Mouse (Mus musculus): ENCODE data around the gene Rrp7a. TPM values are rescaled to one million over a fixed set of nuclear protein-coding genes. Genes with fewer than 3 reads are reported as not detected.

The Rrp7a gene
- polyA plus RNA-seq, 1 experiment from 2014 or later: 76.2 TPM

DNA sequence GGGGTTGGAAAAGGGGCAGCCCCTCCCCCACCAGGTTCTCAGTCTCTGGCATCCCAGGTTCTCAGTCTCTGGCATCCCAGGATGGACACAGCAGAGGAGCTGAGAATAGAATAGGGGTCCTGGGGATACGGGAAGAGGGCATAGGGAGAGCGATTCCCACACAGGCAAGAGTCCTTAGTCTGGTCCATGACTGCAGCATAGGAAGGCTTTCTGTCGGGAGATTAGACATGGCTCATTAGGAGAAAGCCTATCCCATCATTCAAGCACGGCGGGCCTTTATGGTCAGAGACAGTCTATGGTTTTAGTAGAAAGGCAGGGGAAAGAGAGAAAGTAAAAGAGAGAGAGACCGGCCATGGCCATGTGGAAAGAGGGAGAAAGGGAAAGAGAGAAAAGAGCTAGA lies 14.8 kb downstream of the Rrp7a start:
- no peak for ATAC-seq (ENCODE audit: insufficient number of reproducible peaks, low FRiP score, low TSS enrichment, low read depth)
- no peaks in the 10 kb centered on the region for H3K9me3 ChIP-seq (replicated peaks)
- WGBS: 39% methylated on average over 6 of the region's 6 CpGs

GRCm38 (mm10) chr15:83106426-83106825 lies 16.2 kb downstream of the Rrp7a start:
- Histone ChIP-seq H3K27ac (replicated peaks) (no peak overlapping the region), H3K9ac (no peak overlapping the region), H3K4me2 (replicated peaks) (no peak overlapping the region), H3K9me3 (replicated peaks) (no peaks in the 10 kb centered on the region), H3K4me3 (replicated peaks) (no peak overlapping the region), H3K36me3 (peaks cover 11% of the 10 kb centered on the region; the same call in 1 of the 2 replicates), H3K4me1 (no peaks in the 10 kb centered on the region), H3K27me3 (no peaks in the 10 kb centered on the region)
- WGBS: 69% methylated on average over 6 of the region's 6 CpGs
- ATAC-seq (ENCODE audit: insufficient number of reproducible peaks, low FRiP score, low TSS enrichment, low read depth): no peak

More for the DNA sequence above, 14.8 kb downstream of the Rrp7a start:
- H3K27me3 ChIP-seq: no peaks in the 10 kb centered on the region
- no peak overlapping the region for H3K4me3 ChIP-seq (replicated peaks)
- no peak overlapping the region for H3K9ac ChIP-seq
- no peak overlapping the region for H3K27ac ChIP-seq (replicated peaks)
- no peak overlapping the region for H3K4me2 ChIP-seq (replicated peaks)
- no peaks in the 10 kb centered on the region for H3K4me1 ChIP-seq
- H3K36me3 ChIP-seq: peaks cover 11% of the 10 kb centered on the region; the same call in 1 of the 2 replicates

DNA sequence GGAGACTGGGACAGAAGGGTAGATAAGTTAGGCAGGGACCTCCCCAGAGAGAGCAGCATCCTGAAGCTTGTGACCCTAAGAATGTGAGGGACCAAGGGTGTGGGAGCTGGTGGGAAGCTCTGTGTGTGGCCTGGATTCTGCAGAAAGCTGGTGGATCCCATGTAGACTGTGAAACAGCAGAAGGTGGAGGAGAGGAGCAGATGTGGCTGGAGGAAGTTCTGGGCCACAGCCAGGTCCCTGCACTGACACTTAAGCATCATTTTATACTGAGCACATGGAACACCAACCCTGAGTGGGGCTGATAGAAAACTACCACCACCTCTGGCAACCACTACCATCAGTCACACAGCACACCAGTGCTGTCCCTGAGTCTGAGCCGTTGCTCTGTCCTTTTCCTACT lies 19.5 kb downstream of the Rrp7a start:
- Histone ChIP-seq H3K4me2 (replicated peaks) (no peak overlapping the region), H3K9ac (no peak overlapping the region), H3K4me1 (peaks cover 19% of the 10 kb centered on the region), H3K9me3 (replicated peaks) (no peaks in the 10 kb centered on the region), H3K27me3 (no peaks in the 10 kb centered on the region; the same call in 1 of the 2 replicates), H3K36me3 (peaks cover 7% of the 10 kb centered on the region; the same call in 1 of the 2 replicates), H3K4me3 (replicated peaks) (no peak overlapping the region), H3K27ac (replicated peaks) (no peak overlapping the region)
- no peak for ATAC-seq (ENCODE audit: insufficient number of reproducible peaks, low FRiP score, low TSS enrichment, low read depth)
- 51% methylated on average over 1 of the region's 1 CpGs for WGBS

GRCm38 (mm10) chr15:83100332-83100662 lies 22.3 kb downstream of the Rrp7a start:
- no peaks in the 10 kb centered on the region for H3K36me3 ChIP-seq
- no peaks in the 10 kb centered on the region for H3K9me3 ChIP-seq (replicated peaks)
- H3K27me3 ChIP-seq: no peaks in the 10 kb centered on the region; the same call in 1 of the 2 replicates
- peak overlapping the region; percentile 88 for H3K4me2 ChIP-seq (replicated peaks)
- peaks cover 19% of the 10 kb centered on the region for H3K4me1 ChIP-seq
- H3K4me3 ChIP-seq (replicated peaks): peak overlapping the region; percentile 60
- H3K27ac ChIP-seq (replicated peaks): peak overlapping the region; percentile 60; the same call in 1 of the 2 replicates
- H3K9ac ChIP-seq: peak overlapping the region; percentile 66
- under 1% methylated on average over 8 of the region's 8 CpGs for WGBS
- no peak; the same call in none of the 2 replicates for ATAC-seq (ENCODE audit: insufficient number of reproducible peaks, low FRiP score, low TSS enrichment, low read depth)

GRCm38 (mm10) chr15:83099533-83100331 lies 22.9 kb downstream of the Rrp7a start:
- H3K27ac ChIP-seq (replicated peaks): peak overlapping the region; percentile 60; the same call in 1 of the 2 replicates
- no peaks in the 10 kb centered on the region; the same call in 1 of the 2 replicates for H3K27me3 ChIP-seq
- H3K4me1 ChIP-seq: peaks cover 19% of the 10 kb centered on the region
- no peaks in the 10 kb centered on the region for H3K9me3 ChIP-seq (replicated peaks)
- H3K4me2 ChIP-seq (replicated peaks): peak overlapping the region; percentile 88
- no peaks in the 10 kb centered on the region for H3K36me3 ChIP-seq
- WGBS: 1% methylated on average over 31 of the region's 31 CpGs
- peak overlapping the region; percentile 66 for H3K9ac ChIP-seq
- ATAC-seq (ENCODE audit: insufficient number of reproducible peaks, low FRiP score, low TSS enrichment, low read depth): peak; percentile 83
- peak overlapping the region; percentile 60 for H3K4me3 ChIP-seq (replicated peaks)

DNA sequence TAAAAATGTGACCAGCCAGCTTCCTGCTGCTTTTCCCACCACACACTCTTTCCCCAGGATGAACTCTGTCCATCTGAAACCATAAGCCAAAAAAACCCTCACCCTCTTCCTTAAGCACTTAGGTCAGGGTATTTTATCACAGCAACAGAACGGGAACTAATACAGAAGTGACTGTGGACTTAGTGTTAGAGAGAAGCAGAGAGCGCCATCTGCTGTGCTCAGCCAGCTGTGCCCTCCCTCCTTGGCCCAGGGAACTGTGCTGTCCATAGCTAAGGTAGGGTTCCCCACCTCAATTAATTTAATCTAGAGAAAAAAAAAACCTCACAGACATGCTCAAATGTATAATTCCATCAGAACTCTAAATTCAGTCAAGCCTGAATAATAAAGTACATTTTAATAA lies 26.7 kb downstream of the Rrp7a start:
- Histone ChIP-seq H3K27ac (replicated peaks) (no peak overlapping the region), H3K4me3 (replicated peaks) (no peak overlapping the region), H3K4me2 (replicated peaks) (no peak overlapping the region), H3K36me3 (no peaks in the 10 kb centered on the region), H3K9me3 (replicated peaks) (no peaks in the 10 kb centered on the region), H3K9ac (no peak overlapping the region), H3K4me1 (peaks cover 22% of the 10 kb centered on the region), H3K27me3 (no peaks in the 10 kb centered on the region; the same call in 1 of the 2 replicates)
- WGBS: 51% methylated on average over 2 of the region's 2 CpGs
- ATAC-seq (ENCODE audit: insufficient number of reproducible peaks, low FRiP score, low TSS enrichment, low read depth): no peak

- H3K4me1 ChIP-seq: peaks cover 22% of the 10 kb centered on the region
- H3K4me3 ChIP-seq (replicated peaks): no peak overlapping the region
- H3K27me3 ChIP-seq: peaks cover 2% of the 10 kb centered on the region; the same call in 1 of the 2 replicates
- WGBS: 83% methylated on average over 2 of the region's 2 CpGs
- no peaks in the 10 kb centered on the region for H3K36me3 ChIP-seq
- ATAC-seq (ENCODE audit: insufficient number of reproducible peaks, low FRiP score, low TSS enrichment, low read depth): no peak
- no peaks in the 10 kb centered on the region for H3K9me3 ChIP-seq (replicated peaks)
- no peak overlapping the region for H3K4me2 ChIP-seq (replicated peaks)
- no peak overlapping the region for H3K27ac ChIP-seq (replicated peaks)
- no peak overlapping the region for H3K9ac ChIP-seq
Observed at GRCm38 (mm10) chr15:83093687-83094086, 28.9 kb downstream of the Rrp7a start.

GRCm38 (mm10) chr15:83090874-83091273 lies 31.7 kb downstream of the Rrp7a start:
- peak overlapping the region; percentile 48; the same call in 1 of the 2 replicates for H3K27ac ChIP-seq (replicated peaks)
- WGBS: 46% methylated on average over 3 of the region's 3 CpGs
- 0 out of 2 replicates have a peak, but pooled peaks cover 2% of the 10 kb centered on the region for H3K27me3 ChIP-seq
- no peak overlapping the region for H3K4me2 ChIP-seq (replicated peaks)
- H3K4me1 ChIP-seq: peaks cover 25% of the 10 kb centered on the region
- ATAC-seq (ENCODE audit: insufficient number of reproducible peaks, low FRiP score, low TSS enrichment, low read depth): 0 out of 2 replicates have a peak, but pooled peaks have one; percentile 64
- H3K36me3 ChIP-seq: no peaks in the 10 kb centered on the region
- no peaks in the 10 kb centered on the region for H3K9me3 ChIP-seq (replicated peaks)
- no peak overlapping the region for H3K9ac ChIP-seq
- H3K4me3 ChIP-seq (replicated peaks): no peak overlapping the region

GRCm38 (mm10) chr15:83089429-83089605 lies 33.3 kb downstream of the Rrp7a start, which contains the start of gene Serhl:
Gene Serhl (plus strand): TSS chr15:83089506.
- Histone ChIP-seq H3K4me3 (replicated peaks) (no peak within 1 kb of the TSS), H3K27me3 (0 out of 2 replicates have a peak, but pooled peaks cover 2% of the 10 kb centered on the region), H3K9me3 (replicated peaks) (no peaks in the 10 kb centered on the region), H3K27ac (replicated peaks) (no peak within 1 kb of the TSS), H3K9ac (no peak within 1 kb of the TSS), H3K36me3 (no peaks in the 10 kb centered on the region), H3K4me2 (replicated peaks) (peak within 1 kb of the TSS; percentile 24; the same call in 1 of the 2 replicates), H3K4me1 (peaks cover 29% of the 10 kb centered on the region)
- WGBS: 15% methylated on average over 7 of the region's 7 CpGs
- no peak for ATAC-seq (ENCODE audit: insufficient number of reproducible peaks, low FRiP score, low TSS enrichment, low read depth)

DNA sequence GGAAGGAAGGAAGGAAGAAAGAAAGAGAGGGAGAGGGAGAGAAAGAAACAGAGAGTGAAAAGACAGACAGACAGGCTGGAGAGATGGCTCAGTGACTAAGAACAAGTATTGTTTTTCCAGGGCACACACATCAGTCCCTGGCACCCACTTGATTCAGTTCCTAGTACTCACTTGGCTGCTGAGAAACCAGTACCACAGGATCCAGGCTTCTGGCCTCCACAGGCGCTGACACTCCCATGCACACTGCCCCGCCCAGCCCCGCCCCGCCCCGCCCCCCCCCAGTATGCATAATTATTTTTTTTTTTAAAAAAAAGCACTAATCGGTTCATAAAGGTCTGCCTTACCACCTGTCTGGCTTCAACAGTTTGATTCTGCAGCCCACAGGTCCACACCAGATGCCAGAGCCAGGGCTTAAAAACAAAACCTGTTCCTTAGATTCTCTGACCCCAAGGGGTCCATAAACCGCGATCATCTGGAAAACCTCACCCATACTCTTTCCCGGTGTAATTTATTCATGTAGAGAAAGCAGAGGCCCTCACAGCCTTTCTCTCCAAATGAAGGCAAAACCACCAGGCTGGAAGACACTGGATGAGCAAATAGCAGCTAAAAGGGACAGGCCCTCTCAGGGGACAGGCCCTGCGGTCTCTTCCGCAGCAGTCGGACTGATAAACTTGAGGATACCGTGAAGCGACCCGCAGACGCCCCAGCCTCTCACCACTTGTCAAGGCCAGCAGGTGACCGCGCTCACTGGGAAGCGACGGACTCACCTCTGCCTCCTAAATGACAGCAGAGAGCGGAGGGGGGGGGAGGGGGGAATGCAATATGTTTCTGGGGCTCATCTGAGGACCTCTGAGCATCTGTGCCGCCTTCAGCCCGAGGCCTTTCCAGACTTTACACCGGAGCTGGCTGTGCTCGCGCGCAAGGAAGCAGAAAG lies 33.8 kb downstream of the Rrp7a start:
- Histone ChIP-seq H3K27ac (replicated peaks) (no peak overlapping the region), H3K4me2 (replicated peaks) (peak overlapping the region; percentile 24; the same call in 1 of the 2 replicates), H3K36me3 (no peaks in the 10 kb centered on the region), H3K9ac (no peak overlapping the region), H3K9me3 (replicated peaks) (no peaks in the 10 kb centered on the region), H3K27me3 (0 out of 2 replicates have a peak, but pooled peaks cover 2% of the 10 kb centered on the region), H3K4me3 (replicated peaks) (no peak overlapping the region), H3K4me1 (peaks cover 35% of the 10 kb centered on the region)
- 10% methylated on average over 27 of the region's 27 CpGs for WGBS
- no peak for ATAC-seq (ENCODE audit: insufficient number of reproducible peaks, low FRiP score, low TSS enrichment, low read depth)

Data from embryonic facial prominence, embryonic 15.5 days (tissue).